Mouse (Mus musculus): ENCODE data around the gene Smad3.

DNA sequence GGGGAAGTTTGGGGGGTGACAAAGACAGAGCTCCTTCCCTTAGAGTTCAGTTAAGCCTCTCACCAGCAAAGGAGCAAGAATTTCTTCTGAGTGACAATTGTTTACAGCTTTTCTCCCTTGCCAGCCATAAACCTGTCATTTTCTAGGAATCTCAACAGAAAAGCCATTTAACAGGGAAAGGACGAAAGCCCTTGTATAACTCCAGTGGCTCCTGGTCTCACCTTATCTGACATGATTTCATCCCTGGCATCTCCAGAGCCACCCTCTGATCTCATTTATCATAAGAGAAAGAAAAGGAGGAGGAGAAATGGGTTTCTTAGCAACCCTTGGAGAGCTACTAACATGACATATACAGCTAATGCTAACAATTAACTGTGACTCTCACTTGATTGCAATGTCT, 33.9 kb upstream of the Smad3 start:
- no peak for TF ChIP-seq CTCF (conservative IDR thresholded peaks at IDR 0.05; ENCODE audit: insufficient read depth, insufficient read length, low read depth, low read length)
- TF ChIP-seq POLR2A (IDR thresholded peaks at IDR 0.05; ENCODE audit: low read depth, low read length): no peak
